Mouse (Mus musculus) cerebellum, adult 2 months (tissue): Measurements from ENCODE around the gene Gdpd5.

Source experiments
- CTCF ChIP-seq: fragments of 200-500 bp; IDR thresholded peaks from 2 replicates; pipeline ENCODE4 v1.5.1; 2011; ENCODE audit warnings: low read depth, mild to moderate bottlenecking, control low read depth, low read length, moderate library complexity, borderline replicate concordance; ENCODE audit not compliant: insufficient read depth
- POLR2A ChIP-seq: fragments of 200-500 bp; IDR thresholded peaks from 2 replicates; pipeline ENCODE4 v1.6.1; 2011; ENCODE audit warnings: low read length, control low read depth, borderline replicate concordance; ENCODE audit not compliant: insufficient read depth

GRCm38 (mm10) chr7:99378870-99379269 lies 2.3 kb upstream of the Gdpd5 start:
- TF ChIP-seq CTCF = no peak
- TF ChIP-seq POLR2A = no peak
